Mouse (Mus musculus) gonadal fat pad, adult 2 months (tissue): Measurements from ENCODE around the gene Tnip3. TPM values are rescaled to one million over a fixed set of nuclear protein-coding genes. Genes with fewer than 3 reads are reported as not detected.
A peak's percentile ranks its signal among the peaks of the same experiment; 100 is the strongest.

ENCODE experiments used
- DNase-seq: peaks from one replicate; pipeline ENCODE4 v3.0.0-alpha.2; 2012; ENCODE audit warnings: low read depth
- polyA plus RNA-seq: library from polyadenylated mRNA; depleted of rRNA; stranded (reverse); fragments of >200 nt; gene quantifications from 2 replicates; pipeline ENCODE4 v1.2.3, GENCODE M21; 2012; rRNA removed

Gene Tnip3
- polyA plus RNA-seq, result 0.29 and 0.70 TPM in 2 replicates

- no peak for DNase-seq
Observed at GRCm38 (mm10) chr6:65525192-65525591, at the start of gene Tnip3. Tnip3 (plus strand) TSS chr6:65525313.

GRCm38 (mm10) chr6:65498786-65499185, 26.3 kb upstream of the Tnip3 start:
- DNase-seq, result no peak

DNA sequence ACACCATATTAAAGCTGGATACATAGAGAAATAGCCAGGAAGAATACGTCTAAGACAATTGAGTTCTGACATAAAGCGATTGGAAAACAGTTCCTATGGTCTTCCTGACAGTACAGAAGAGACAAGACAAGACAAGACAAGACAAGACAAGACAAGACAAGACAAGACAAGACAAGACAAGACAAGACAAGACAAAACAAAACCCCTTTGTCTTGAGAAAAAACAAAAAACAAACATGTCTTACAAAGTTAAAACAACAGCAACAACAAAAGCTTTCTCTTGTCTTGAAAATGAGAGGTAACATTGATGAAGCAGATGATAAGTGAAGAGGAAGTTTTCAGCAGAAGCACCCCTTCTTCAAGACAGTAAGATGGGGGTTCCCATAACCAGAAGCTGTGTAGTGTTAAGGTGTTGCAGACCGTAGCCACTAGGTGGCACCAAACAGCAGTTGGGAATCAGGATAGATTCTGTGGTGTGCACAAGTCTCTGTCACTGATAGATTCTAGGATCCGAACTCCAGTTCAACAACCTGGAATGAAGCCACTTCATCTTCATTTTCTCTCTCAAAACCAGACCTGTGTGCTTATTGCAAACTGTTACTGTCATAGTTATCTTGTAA, 15.0 kb upstream of the Tnip3 start:
- peak; percentile 3 for DNase-seq

DNA sequence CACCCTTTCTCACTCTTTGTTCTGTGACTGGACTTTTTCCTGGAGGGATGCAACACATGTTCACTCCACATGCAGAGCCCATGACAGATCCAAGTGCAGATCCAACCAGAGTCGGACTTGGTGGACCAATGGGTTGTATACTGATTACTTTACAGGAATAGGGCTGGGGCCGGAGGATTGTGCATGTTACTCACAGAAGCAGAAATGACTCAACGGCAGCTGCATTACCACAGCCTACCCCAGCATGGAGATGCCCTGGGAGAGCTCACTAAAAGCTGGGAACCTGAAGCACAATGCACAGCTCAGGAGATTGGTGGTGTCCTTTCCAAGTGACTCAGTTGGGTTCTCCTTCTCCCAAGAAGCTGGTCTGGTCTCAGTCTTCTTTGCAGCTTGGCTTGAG, 11.3 kb upstream of the Tnip3 start:
- no peak for DNase-seq

DNA sequence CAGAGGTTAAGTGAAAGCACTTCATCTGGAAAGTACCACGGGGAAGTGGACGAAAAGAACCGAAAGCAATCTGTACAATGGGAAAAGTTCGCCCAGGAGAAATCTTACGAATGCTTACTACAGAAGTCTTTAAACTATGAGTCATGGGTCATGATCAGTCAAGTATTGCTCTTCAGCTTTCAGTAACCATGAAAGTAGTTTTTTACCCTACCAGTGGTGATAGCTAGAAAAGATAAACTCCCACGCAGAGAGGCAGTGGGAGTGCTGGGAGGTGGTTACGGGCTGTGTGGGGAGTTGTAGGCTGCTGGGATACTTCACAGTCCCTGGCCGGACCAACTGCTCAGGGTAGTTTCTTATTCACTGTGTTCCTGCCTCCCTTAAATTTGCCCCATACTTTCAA, 8.4 kb upstream of the Tnip3 start:
- DNase-seq, result no peak

GRCm38 (mm10) chr6:65520821-65521220, 4.3 kb upstream of the Tnip3 start:
- no peak for DNase-seq

DNA sequence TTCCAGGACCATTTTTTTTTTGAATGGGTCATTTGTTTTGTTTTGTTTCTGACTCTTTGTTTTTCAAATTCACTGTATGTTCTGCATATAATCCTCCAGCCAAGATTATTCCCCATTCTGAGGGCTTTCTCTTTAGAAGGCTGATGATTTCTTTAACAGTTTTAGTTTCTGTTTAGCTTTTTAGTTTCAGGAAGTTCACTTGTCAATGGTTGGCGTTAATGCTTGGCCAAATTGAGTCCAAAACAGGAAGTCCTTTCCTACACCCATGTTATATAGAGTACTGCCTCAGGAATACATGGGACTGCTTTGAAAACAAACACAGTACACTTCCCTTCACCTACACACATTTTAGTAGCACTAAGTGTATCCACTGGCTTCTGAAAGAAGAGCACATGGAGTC, 2.8 kb downstream of the Tnip3 start:
- DNase-seq, result no peak

GRCm38 (mm10) chr6:65531232-65531848, 6.2 kb downstream of the Tnip3 start:
- DNase-seq, result no peak

- no peak for DNase-seq
Observed at GRCm38 (mm10) chr6:65533687-65534086, 8.6 kb downstream of the Tnip3 start.

DNA sequence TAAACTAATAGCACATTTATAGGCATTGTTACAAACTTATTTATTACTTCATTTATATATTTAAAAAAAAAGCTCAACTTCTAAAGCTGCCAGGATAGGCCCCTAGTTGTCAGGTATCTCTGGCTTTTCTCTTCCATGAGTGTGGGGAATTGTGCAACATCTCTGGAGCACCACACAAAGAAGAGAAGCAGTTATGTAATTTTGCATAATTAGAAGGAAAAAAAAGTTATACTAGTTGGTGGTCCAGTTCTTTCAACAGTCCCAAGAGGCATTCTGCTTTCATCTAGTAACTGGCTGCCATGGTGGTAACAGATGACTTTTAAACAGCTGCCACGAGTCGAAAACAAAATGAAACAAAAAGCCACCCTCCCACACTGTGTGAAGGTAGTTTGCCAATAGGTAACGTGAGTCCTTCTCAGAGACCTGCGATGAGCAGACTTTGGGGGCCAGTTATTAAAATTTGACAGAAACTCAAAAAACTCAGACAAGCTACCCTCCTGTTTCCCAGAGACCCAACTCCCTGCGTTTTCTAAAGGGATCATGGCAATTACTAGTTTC, 12.3 kb downstream of the Tnip3 start:
- DNase-seq, result no peak

GRCm38 (mm10) chr6:65538022-65538652, 13.0 kb downstream of the Tnip3 start:
- DNase-seq, result no peak

- DNase-seq, result no peak
Observed at GRCm38 (mm10) chr6:65538921-65539320, 13.8 kb downstream of the Tnip3 start.

- DNase-seq, result no peak
Observed at GRCm38 (mm10) chr6:65540138-65540537, 15.0 kb downstream of the Tnip3 start.

DNA sequence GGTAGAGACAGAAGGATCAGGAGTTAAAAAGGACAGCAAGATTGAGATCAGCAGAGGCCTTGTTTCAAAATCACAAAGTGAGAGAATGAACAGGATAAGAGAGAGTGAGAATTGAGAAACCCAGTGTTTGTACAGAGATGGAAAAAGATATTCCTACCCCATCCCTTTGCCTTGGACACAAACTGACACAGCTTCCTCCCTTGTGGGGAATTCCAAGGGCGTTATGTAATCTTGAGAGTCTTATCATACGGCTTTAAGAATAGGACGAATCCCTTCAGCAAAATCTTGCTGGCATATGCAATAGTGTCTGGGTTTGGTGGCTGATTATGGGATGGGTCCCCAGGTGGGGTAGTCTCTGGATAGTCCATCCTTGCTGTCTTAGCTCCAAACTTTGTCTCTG, 16.0 kb downstream of the Tnip3 start:
- DNase-seq, result no peak

- DNase-seq, result no peak
Observed at GRCm38 (mm10) chr6:65542391-65542790, 17.3 kb downstream of the Tnip3 start.

DNA sequence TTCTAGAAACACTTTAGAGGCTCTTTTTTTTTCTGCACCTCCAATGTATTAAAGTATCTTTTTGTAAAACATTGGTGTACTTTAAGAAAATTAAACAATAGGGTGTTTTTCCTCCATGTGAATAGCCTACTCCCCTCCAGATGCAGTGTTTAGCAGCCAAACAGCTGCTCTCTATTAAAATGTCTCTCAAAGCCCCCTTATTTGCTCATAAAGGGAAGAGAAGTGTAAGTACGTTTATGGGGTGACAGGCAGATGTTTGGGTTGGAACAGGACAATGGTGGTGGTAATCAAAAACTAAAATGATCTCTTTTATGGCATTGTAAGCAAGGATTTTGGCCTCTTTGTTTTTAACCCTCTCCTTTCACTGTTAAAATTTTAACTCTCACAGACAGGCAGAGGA, 17.8 kb downstream of the Tnip3 start:
- DNase-seq, result no peak

GRCm38 (mm10) chr6:65563887-65564656, 39.0 kb downstream of the Tnip3 start:
- no peak for DNase-seq

- DNase-seq, result no peak
Observed at GRCm38 (mm10) chr6:65564657-65565039, 39.5 kb downstream of the Tnip3 start.

GRCm38 (mm10) chr6:65569741-65570140, 44.6 kb downstream of the Tnip3 start:
- no peak for DNase-seq

DNA sequence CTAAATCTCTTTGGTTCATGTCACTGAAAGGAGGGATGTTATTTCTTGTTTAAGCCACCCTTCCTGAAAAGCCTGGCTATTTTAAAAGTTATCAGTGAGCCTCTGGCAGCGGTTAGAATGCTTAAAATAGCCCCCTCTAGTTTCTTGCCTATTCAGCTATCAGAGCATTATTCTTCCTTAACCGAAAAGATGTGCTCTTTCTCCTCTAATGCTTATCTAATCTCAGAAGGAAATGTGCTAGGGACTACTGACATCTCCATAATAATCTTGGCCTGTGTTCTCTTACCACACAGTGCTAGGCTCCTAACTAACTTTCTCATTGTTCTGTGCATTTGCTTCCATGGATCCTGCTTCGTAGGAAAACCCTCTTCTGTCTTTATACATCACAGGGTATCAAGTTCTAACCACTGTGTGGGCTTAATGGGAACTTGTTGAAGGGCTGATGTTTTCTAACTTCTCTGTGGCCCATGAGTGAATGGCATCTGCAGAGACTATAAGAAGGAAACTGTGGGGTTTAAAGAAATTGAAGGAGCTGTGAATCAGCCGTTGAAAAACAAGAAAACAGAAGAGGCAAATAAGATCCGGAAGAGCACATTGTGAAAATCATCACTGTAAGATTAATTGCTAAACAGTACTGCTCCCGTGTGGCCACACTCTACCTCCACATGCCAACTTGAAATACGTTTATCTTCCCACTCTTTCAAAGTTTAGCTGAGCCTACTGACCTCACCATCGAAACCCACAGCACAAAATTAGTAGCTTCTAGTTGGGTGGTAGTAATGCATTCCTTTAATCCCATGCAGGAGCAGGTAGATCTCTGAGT, 53.2 kb downstream of the Tnip3 start:
- DNase-seq, result no peak

- no peak for DNase-seq
Observed at GRCm38 (mm10) chr6:65583029-65583428, 57.9 kb downstream of the Tnip3 start.
